Mouse (Mus musculus) forebrain, embryonic 11.5 days (tissue): ENCODE results near the gene Nbl1. TPM values are rescaled to one million over a fixed set of nuclear protein-coding genes. Genes with fewer than 3 reads are reported as not detected.

Source experiments
- ATAC-seq: fragments of 200-750 bp; cut with Nextera tagmentation; replicated peaks from 2 replicates; pipeline ENCODE4 v1.8.0; 2017; ENCODE audit warnings: moderate TSS enrichment; ENCODE audit not compliant: low FRiP score
- DNase-seq: peaks from one replicate; pipeline ENCODE4 v3.0.0-alpha.2; 2017; ENCODE audit warnings: low spot score
- H3K27ac ChIP-seq: fragments of 300-500 bp; sonication (generic); 2 replicates; pipeline ENCODE4 v1.5.1; 2014; ENCODE audit warnings: low read depth, low read length
- H3K27me3 ChIP-seq: fragments of 300-500 bp; sonication (generic); 2 replicates; pipeline ENCODE4 v1.6.1; 2014; ENCODE audit warnings: mild to moderate bottlenecking, low read length, mixed read lengths; ENCODE audit not compliant: control insufficient read depth, insufficient read depth
- H3K36me3 ChIP-seq: fragments of 300-500 bp; sonication (generic); 2 replicates; pipeline ENCODE4 v1.6.1; 2014; ENCODE audit warnings: mild to moderate bottlenecking, low read length, moderate library complexity, mixed read lengths; ENCODE audit not compliant: control insufficient read depth, insufficient read depth
- H3K4me1 ChIP-seq: fragments of 300-500 bp; sonication (generic); replicated peaks from 2 replicates; pipeline ENCODE4 v1.6.1; 2014; ENCODE audit warnings: low read length, mixed read lengths; ENCODE audit not compliant: control insufficient read depth, insufficient read depth
- H3K4me2 ChIP-seq: fragments of 300-500 bp; sonication (generic); 2 replicates; pipeline ENCODE4 v1.6.1; 2014; ENCODE audit warnings: low read depth, mild to moderate bottlenecking, low read length, moderate library complexity, mixed read lengths; ENCODE audit not compliant: severe bottlenecking
- H3K4me3 ChIP-seq: fragments of 300-500 bp; sonication (generic); 2 replicates; pipeline ENCODE4 v1.5.1; 2014; ENCODE audit warnings: low read depth, low read length
- H3K9ac ChIP-seq: fragments of 300-500 bp; sonication (generic); 2 replicates; pipeline ENCODE4 v1.6.1; 2014; ENCODE audit warnings: low read length
- H3K9me3 ChIP-seq: fragments of 300-500 bp; sonication (generic); 2 replicates; pipeline ENCODE4 v1.6.1; 2016; ENCODE audit warnings: low read length, mixed read lengths; ENCODE audit not compliant: control insufficient read depth
- WGBS: fragments of 180-500 bp; shearing (Covaris S2); extraction: QIAGEN DNeasy Blood & Tissue Kit; methylation state at CpG from one replicate; pipeline ENCODE4 v1.1.7; 2014; 5-methylcytosine and 5-hydroxymethylcytosine counted together
- polyA plus RNA-seq: library from polyadenylated mRNA; unstranded; fragments of >200 nt; fragmentation: Nextera tagmentation; extraction: Ambion mirVana; gene quantifications from 2 replicates; pipeline ENCODE4 v1.2.1, GENCODE M21; 2014

The Nbl1 gene
- polyA plus RNA-seq, 1 experiment from 2014 or later = 23.9 TPM

- peak overlapping the region; percentile 55 for H3K9ac ChIP-seq
- peak overlapping the region; percentile 65 for H3K4me2 ChIP-seq
- no peaks in the 10 kb centered on the region for H3K36me3 ChIP-seq
- H3K27ac ChIP-seq = no peak overlapping the region
- H3K4me1 ChIP-seq = peaks cover 6% of the 10 kb centered on the region; the same call in 1 of the 2 replicates
- H3K9me3 ChIP-seq = peaks cover 5% of the 10 kb centered on the region; the same call in 1 of the 2 replicates
- no peak for ATAC-seq
- no peak for DNase-seq
- peaks cover 41% of the 10 kb centered on the region for H3K27me3 ChIP-seq
- 5% methylated on average over 28 of the region's 28 CpGs for WGBS
- H3K4me3 ChIP-seq = peak overlapping the region; percentile 45
These were observed 1.1 kb downstream of the Nbl1 start for GRCm38 (mm10) chr4:139091478-139092355.

GRCm38 (mm10) chr4:139091066-139091465, 1.7 kb downstream of the Nbl1 start:
- peaks cover 5% of the 10 kb centered on the region; the same call in 1 of the 2 replicates for H3K9me3 ChIP-seq
- WGBS = 39% methylated on average over 7 of the region's 7 CpGs
- DNase-seq (no peak), ATAC-seq (no peak)
- no peak overlapping the region for H3K9ac ChIP-seq
- peaks cover 41% of the 10 kb centered on the region for H3K27me3 ChIP-seq
- no peak overlapping the region for H3K27ac ChIP-seq
- peaks cover 6% of the 10 kb centered on the region; the same call in 1 of the 2 replicates for H3K4me1 ChIP-seq
- H3K4me3 ChIP-seq = no peak overlapping the region; the same call in 1 of the 2 replicates
- H3K4me2 ChIP-seq = 0 out of 2 replicates have a peak overlapping the region, but pooled peaks have one; percentile 9
- no peaks in the 10 kb centered on the region for H3K36me3 ChIP-seq

GRCm38 (mm10) chr4:139090303-139090940, 2.4 kb downstream of the Nbl1 start:
- no peak for DNase-seq
- no peak overlapping the region for H3K4me2 ChIP-seq
- H3K4me1 ChIP-seq = peaks cover 6% of the 10 kb centered on the region; the same call in 1 of the 2 replicates
- no peaks in the 10 kb centered on the region for H3K36me3 ChIP-seq
- WGBS = 67% methylated on average over 15 of the region's 15 CpGs
- no peak overlapping the region for H3K9ac ChIP-seq
- H3K4me3 ChIP-seq = no peak overlapping the region
- H3K27me3 ChIP-seq = peaks cover 41% of the 10 kb centered on the region
- no peak overlapping the region for H3K27ac ChIP-seq
- H3K9me3 ChIP-seq = peaks cover 5% of the 10 kb centered on the region; the same call in 1 of the 2 replicates
- no peak for ATAC-seq

- ATAC-seq (no peak), DNase-seq (no peak)
- WGBS = 59% methylated on average over 9 of the region's 9 CpGs
- no peak overlapping the region for H3K27ac ChIP-seq
- no peaks in the 10 kb centered on the region for H3K36me3 ChIP-seq
- H3K9me3 ChIP-seq = no peaks in the 10 kb centered on the region
- no peak overlapping the region for H3K9ac ChIP-seq
- peaks cover 39% of the 10 kb centered on the region for H3K27me3 ChIP-seq
- H3K4me1 ChIP-seq = peaks cover 6% of the 10 kb centered on the region; the same call in 1 of the 2 replicates
- no peak overlapping the region for H3K4me2 ChIP-seq
- no peak overlapping the region for H3K4me3 ChIP-seq
These were observed 3.7 kb downstream of the Nbl1 start for GRCm38 (mm10) chr4:139088982-139089671.

- Histone ChIP-seq H3K4me2 (no peak overlapping the region), H3K9me3 (no peaks in the 10 kb centered on the region), H3K4me3 (no peak overlapping the region), H3K9ac (no peak overlapping the region), H3K27me3 (peaks cover 17% of the 10 kb centered on the region), H3K4me1 (peaks cover 9% of the 10 kb centered on the region), H3K27ac (no peak overlapping the region), H3K36me3 (no peaks in the 10 kb centered on the region)
- 70% methylated on average over 4 of the region's 4 CpGs for WGBS
- ATAC-seq (no peak), DNase-seq (no peak)
These were observed 5.8 kb downstream of the Nbl1 start for GRCm38 (mm10) chr4:139086984-139087383.

GRCm38 (mm10) chr4:139086037-139086436, 6.8 kb downstream of the Nbl1 start:
- H3K9me3 ChIP-seq = no peaks in the 10 kb centered on the region
- H3K4me2 ChIP-seq = no peak overlapping the region
- DNase-seq (peak; percentile 90), ATAC-seq (0 out of 2 replicates have a peak, but pooled peaks have one; percentile 42)
- no peak overlapping the region for H3K9ac ChIP-seq
- H3K27me3 ChIP-seq = peaks cover 8% of the 10 kb centered on the region; the same call in 1 of the 2 replicates
- no peak overlapping the region for H3K4me3 ChIP-seq
- no peak overlapping the region for H3K27ac ChIP-seq
- no peaks in the 10 kb centered on the region for H3K36me3 ChIP-seq
- peaks cover 9% of the 10 kb centered on the region for H3K4me1 ChIP-seq
- 21% methylated on average over 5 of the region's 5 CpGs for WGBS

GRCm38 (mm10) chr4:139085337-139085736, 7.5 kb downstream of the Nbl1 start:
- H3K9me3 ChIP-seq = no peaks in the 10 kb centered on the region
- no peak overlapping the region for H3K9ac ChIP-seq
- no peak overlapping the region for H3K4me3 ChIP-seq
- H3K4me1 ChIP-seq = peaks cover 9% of the 10 kb centered on the region
- ATAC-seq (no peak), DNase-seq (no peak)
- peaks cover 2% of the 10 kb centered on the region; the same call in 1 of the 2 replicates for H3K27me3 ChIP-seq
- H3K27ac ChIP-seq = no peak overlapping the region
- no peaks in the 10 kb centered on the region for H3K36me3 ChIP-seq
- WGBS = 73% methylated on average over 11 of the region's 11 CpGs
- no peak overlapping the region for H3K4me2 ChIP-seq
